Mouse (Mus musculus) liver, embryonic 15.5 days (tissue): ENCODE results near the gene Gm13420. TPM values are rescaled to one million over a fixed set of nuclear protein-coding genes. Genes with fewer than 3 reads are reported as not detected.

Experiments
- ATAC-seq: fragments of 200-750 bp; cut with Nextera tagmentation; 2 replicates; pipeline ENCODE4 v1.8.0; 2017; ENCODE audit warnings: moderate number of reproducible peaks, mild to moderate bottlenecking, moderate library complexity; ENCODE audit not compliant: insufficient read depth
- H3K27ac ChIP-seq: fragments of 300-500 bp; sonication (generic); replicated peaks from 2 replicates; pipeline ENCODE4 v1.5.1; 2015; ENCODE audit warnings: mild to moderate bottlenecking, inconsistent platforms
- H3K27me3 ChIP-seq: fragments of 300-500 bp; sonication (generic); 2 replicates; pipeline ENCODE4 v1.6.1; 2015; ENCODE audit warnings: mild to moderate bottlenecking, inconsistent platforms
- H3K36me3 ChIP-seq: fragments of 300-500 bp; sonication (generic); replicated peaks from 2 replicates; pipeline ENCODE4 v1.6.1; 2015; ENCODE audit warnings: moderate library complexity, mild to moderate bottlenecking, inconsistent platforms
- H3K4me1 ChIP-seq: fragments of 300-500 bp; sonication (generic); replicated peaks from 2 replicates; pipeline ENCODE4 v1.6.1; 2015; ENCODE audit warnings: inconsistent platforms
- H3K4me2 ChIP-seq: fragments of 300-500 bp; sonication (generic); 2 replicates; pipeline ENCODE4 v1.6.1; 2015; ENCODE audit warnings: moderate library complexity, mild to moderate bottlenecking, inconsistent platforms
- H3K4me3 ChIP-seq: fragments of 300-500 bp; sonication (generic); replicated peaks from 2 replicates; pipeline ENCODE4 v1.5.1; 2015; ENCODE audit warnings: mild to moderate bottlenecking, inconsistent platforms
- H3K9ac ChIP-seq: fragments of 300-500 bp; sonication (generic); 2 replicates; pipeline ENCODE4 v1.6.1; 2015; ENCODE audit warnings: moderate library complexity, mild to moderate bottlenecking, inconsistent platforms
- H3K9me3 ChIP-seq: fragments of 300-500 bp; sonication (generic); replicated peaks from 2 replicates; pipeline ENCODE4 v1.6.1; 2016; ENCODE audit warnings: inconsistent platforms
- WGBS: fragments of 180-500 bp; shearing (Covaris S2); methylation state at CpG from one replicate; pipeline ENCODE4 v1.1.7; 2015; ENCODE audit warnings: mixed read lengths; ENCODE audit not compliant: insufficient replicate concordance; 5-methylcytosine and 5-hydroxymethylcytosine counted together
- polyA plus RNA-seq: library from polyadenylated mRNA; unstranded; fragments of >200 nt; fragmentation: Nextera tagmentation; extraction: Ambion mirVana; gene quantifications from 2 replicates; pipeline ENCODE4 v1.2.1, GENCODE M21; 2015

Gm13420 gene
- polyA plus RNA-seq, 1 experiment from 2014 or later: 0.44 TPM

DNA sequence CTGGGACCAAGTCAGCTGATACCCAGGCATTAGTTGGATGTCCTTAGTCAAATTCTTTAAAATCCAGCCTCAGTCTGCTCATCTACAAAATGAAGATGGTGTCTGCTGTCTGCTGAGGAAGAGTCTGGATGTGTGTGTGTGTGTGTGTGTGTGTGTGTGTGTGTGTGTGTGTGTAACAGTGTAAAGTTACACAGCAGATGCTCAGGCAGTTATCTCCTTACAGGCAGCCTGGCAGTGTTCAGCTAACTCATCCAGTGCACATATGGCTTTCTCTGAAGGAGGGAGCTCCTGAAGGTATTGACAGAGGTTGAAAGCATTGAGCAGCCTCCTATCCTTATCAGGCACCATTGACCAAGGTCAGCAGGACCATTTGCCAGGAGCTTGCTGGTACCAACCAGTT, 50.6 kb downstream of the Gm13420 start:
- H3K9ac ChIP-seq: no peak overlapping the region
- H3K36me3 ChIP-seq: peaks cover 75% of the 10 kb centered on the region
- H3K4me3 ChIP-seq: no peak overlapping the region
- H3K27ac ChIP-seq: no peak overlapping the region
- no peak overlapping the region for H3K4me2 ChIP-seq
- no peaks in the 10 kb centered on the region for H3K9me3 ChIP-seq
- ATAC-seq: no peak
- peaks cover 23% of the 10 kb centered on the region for H3K4me1 ChIP-seq
- H3K27me3 ChIP-seq: no peaks in the 10 kb centered on the region

DNA sequence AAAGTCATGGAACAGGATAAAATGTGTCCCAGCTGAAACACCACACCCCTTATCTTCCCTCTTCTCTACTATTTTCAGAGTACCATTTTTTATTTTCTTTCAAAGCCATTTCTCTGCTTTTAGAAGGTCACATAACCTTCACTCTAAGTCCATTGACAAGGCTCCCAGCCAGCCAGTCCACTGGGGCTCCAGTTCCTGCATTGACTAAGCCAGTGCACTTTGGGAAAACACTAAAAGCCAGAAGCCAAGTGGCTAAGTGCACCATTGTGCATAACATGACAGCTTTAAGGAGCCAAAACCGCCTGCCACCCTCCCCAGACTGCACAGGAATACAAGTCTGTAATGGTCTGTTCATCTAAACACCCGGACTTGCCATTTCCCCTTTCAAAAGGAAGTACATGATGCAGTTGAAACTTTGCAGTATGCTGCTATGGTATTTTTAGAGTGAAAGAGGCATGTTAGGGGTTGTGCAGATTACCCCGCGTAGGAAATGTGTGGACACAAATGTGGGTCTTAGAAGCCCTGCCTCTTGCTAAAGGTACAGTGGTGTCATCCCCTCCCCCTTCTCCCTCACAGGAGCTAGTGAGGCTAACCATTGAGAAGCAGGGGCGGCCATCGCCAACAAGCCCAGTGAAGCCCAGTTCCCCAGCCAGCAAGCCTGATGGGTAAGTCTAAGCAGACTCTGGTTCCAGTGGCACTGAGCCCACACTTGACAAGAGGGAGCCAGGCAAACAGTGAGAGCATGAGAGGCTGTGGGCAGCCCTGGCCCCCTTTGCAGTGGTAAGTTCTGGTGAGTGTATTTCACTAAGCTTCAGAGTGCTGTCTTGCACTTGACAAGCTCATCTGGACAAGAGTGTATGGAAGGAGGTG, 52.8 kb downstream of the Gm13420 start:
- no peaks in the 10 kb centered on the region for H3K27me3 ChIP-seq
- 52% methylated on average over 6 of the region's 6 CpGs for WGBS

DNA sequence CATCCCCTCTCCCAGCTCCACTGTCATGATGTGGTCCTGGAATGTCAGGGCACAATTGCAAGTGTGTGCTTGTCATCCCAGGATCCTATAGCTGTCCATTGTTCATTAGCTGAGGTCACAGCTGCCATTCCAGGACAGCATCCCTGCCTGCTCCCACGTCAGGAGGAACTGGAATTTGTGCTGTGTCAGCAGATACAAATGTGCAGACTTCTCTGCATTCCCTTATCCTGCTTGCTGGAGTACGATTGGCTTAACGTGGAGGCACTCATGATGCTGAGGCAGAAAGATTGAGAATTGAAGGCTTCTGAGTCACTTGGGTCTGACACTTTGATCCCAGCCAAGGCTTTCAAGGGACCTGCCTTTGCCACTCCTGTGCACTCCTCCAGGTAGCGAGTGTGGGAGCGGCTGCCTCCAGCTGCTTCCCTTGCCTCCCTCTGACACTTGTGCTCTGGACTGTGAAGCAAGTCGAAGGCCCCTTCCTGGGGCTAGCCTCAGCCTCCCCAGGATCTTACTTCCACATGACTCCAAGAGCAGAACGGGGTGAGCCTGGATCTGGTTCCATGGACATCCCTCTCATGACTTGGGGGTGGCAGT, 55.2 kb downstream of the Gm13420 start:
- H3K27me3 ChIP-seq: no peaks in the 10 kb centered on the region
- no peak overlapping the region for H3K27ac ChIP-seq
- H3K4me2 ChIP-seq: no peak overlapping the region
- H3K9ac ChIP-seq: no peak overlapping the region
- no peaks in the 10 kb centered on the region for H3K9me3 ChIP-seq
- H3K36me3 ChIP-seq: peaks cover 86% of the 10 kb centered on the region
- ATAC-seq: no peak
- no peak overlapping the region for H3K4me3 ChIP-seq
- 75% methylated on average over 7 of the region's 7 CpGs for WGBS
- no peaks in the 10 kb centered on the region for H3K4me1 ChIP-seq

More for the DNA sequence above, 52.8 kb downstream of the Gm13420 start:
- no peak for ATAC-seq
- Histone ChIP-seq H3K36me3 (peaks cover 83% of the 10 kb centered on the region), H3K9ac (no peak overlapping the region), H3K27ac (no peak overlapping the region), H3K9me3 (no peaks in the 10 kb centered on the region), H3K4me3 (no peak overlapping the region), H3K4me1 (peaks cover 6% of the 10 kb centered on the region), H3K4me2 (no peak overlapping the region)

Other genes with a start within 250 kb of the Gm13420 start
- gene Rapgef1, start 132.0 kb downstream of the Gm13420 start, polyA plus RNA-seq: 5.5 and 7.3 TPM in 2 replicates
- gene Gm13547, start 7.6 kb upstream of the Gm13420 start, polyA plus RNA-seq: not detected in 2 replicates
- gene Coq4, start 35.8 kb upstream of the Gm13420 start, polyA plus RNA-seq: 11.4 and 11.7 TPM in 2 replicates
- 11.1 and 13.0 TPM in 2 replicates for gene Trub2, start 36.8 kb upstream of the Gm13420 start, polyA plus RNA-seq
- gene Slc27a4, start 50.9 kb upstream of the Gm13420 start, polyA plus RNA-seq: 3.2 and 4.1 TPM in 2 replicates
- 7.9 and 8.0 TPM in 2 replicates for gene Urm1, start 68.4 kb upstream of the Gm13420 start, polyA plus RNA-seq
- 35.6 and 36.1 TPM in 2 replicates for gene Cercam, start 117.5 kb upstream of the Gm13420 start, polyA plus RNA-seq
- gene Odf2, start 137.5 kb upstream of the Gm13420 start, polyA plus RNA-seq: 34.4 and 35.9 TPM in 2 replicates
- 24.7 and 25.2 TPM in 2 replicates for gene Gle1, start 183.7 kb upstream of the Gm13420 start, polyA plus RNA-seq
- 14.0 and 17.8 TPM in 2 replicates for gene Sptan1, start 213.9 kb upstream of the Gm13420 start, polyA plus RNA-seq